Mouse (Mus musculus) liver, embryonic 14.5 days (tissue): ENCODE data around the gene Fbxl12.

Source experiments
- CTCF ChIP-seq: IDR thresholded peaks from 2 replicates; pipeline ENCODE4 v1.5.1; 2016; ENCODE audit warnings: antibody characterized with exemption, low read depth, control low read depth
- EP300 ChIP-seq: IDR thresholded peaks from 2 replicates; pipeline ENCODE4 v1.6.1; 2016; ENCODE audit warnings: antibody characterized with exemption, low read depth

GRCm38 (mm10) chr9:20638552-20638951 is 6.0 kb downstream of the Fbxl12 start:
- no peak for TF ChIP-seq CTCF
- TF ChIP-seq EP300 = no peak
